Mouse (Mus musculus) gastrocnemius, postnatal 4 days (tissue): ENCODE results near the gene Ogdh. TPM values are rescaled to one million over a fixed set of nuclear protein-coding genes. Genes with fewer than 3 reads are reported as not detected.
"Not testable (repeated sequence)": the region's sequence is repeated elsewhere in the genome, so short reads cannot be mapped to it uniquely, and the experiment has no call there.

ENCODE experiments used
- DNase-seq, 2 experiments: peaks; one replicate each; pipeline ENCODE4 v3.0.0; 2021 to 2022; ENCODE audit warnings: low spot score in 2 of 2, mixed read lengths in 2 of 2
- long read RNA-seq, 2 experiments: library from polyadenylated mRNA; stranded (forward); transcript quantifications; one replicate each; pipeline ENCODE4 v2.0.0; 2021
- total RNA-seq, 2 experiments: library from RNA; stranded (reverse); gene quantifications; 2 replicates each; pipeline ENCODE4 v1.2.3; 2021

The Ogdh gene
- total RNA-seq, result 100 to 1,000 TPM; 340 to 351 TPM
- long read RNA-seq, experiment 1, full-length matches to known transcripts, result 154 of 299 reads
- long read RNA-seq, experiment 1, partial matches to known transcripts, result 113 of 299 reads
- long read RNA-seq, experiment 1, other reads (novel, unspliced or antisense), result 32 of 299 reads
- long read RNA-seq, experiment 2, full-length matches to known transcripts, result 219 of 374 reads
- long read RNA-seq, experiment 2, partial matches to known transcripts, result 103 of 374 reads
- long read RNA-seq, experiment 2, other reads (novel, unspliced or antisense), result 52 of 374 reads

GRCm38 (mm10) chr11:6291401-6292115 lies at the start of gene Ogdh:
Gene Ogdh, plus strand, starts transcription at chr11:6291633.
- DNase-seq, result peak; percentile 97 to 100

- DNase-seq, result no peak
Measured at GRCm38 (mm10) chr11:6244707-6245106, 46.7 kb upstream of the Ogdh start.

- DNase-seq, result no peak
Measured at GRCm38 (mm10) chr11:6252248-6252647, 39.2 kb upstream of the Ogdh start.

- no peak for DNase-seq
Measured at GRCm38 (mm10) chr11:6252824-6253223, 38.6 kb upstream of the Ogdh start.

GRCm38 (mm10) chr11:6254602-6255001 lies 36.8 kb upstream of the Ogdh start:
- DNase-seq, result not testable (repeated sequence)

- no peak for DNase-seq
Measured at GRCm38 (mm10) chr11:6256490-6257072, 34.9 kb upstream of the Ogdh start.

GRCm38 (mm10) chr11:6259413-6259812 lies 32.0 kb upstream of the Ogdh start:
- DNase-seq, result no peak

GRCm38 (mm10) chr11:6261434-6262082 lies 29.9 kb upstream of the Ogdh start:
- peak in 1 of 2 experiments; percentile 64 for DNase-seq

- DNase-seq, result no peak
Measured at GRCm38 (mm10) chr11:6266621-6267020, 24.8 kb upstream of the Ogdh start.

GRCm38 (mm10) chr11:6267320-6268254 lies 23.8 kb upstream of the Ogdh start, which contains the start of gene Ddx56:
Gene Ddx56, minus strand, starts transcription at chr11:6267772.
- peak; percentile 72 to 91 for DNase-seq

- DNase-seq, result no peak
Measured at GRCm38 (mm10) chr11:6273607-6274006, 17.8 kb upstream of the Ogdh start.

GRCm38 (mm10) chr11:6274387-6275093 lies 16.9 kb upstream of the Ogdh start, which contains the start of gene Tmed4:
Gene Tmed4, minus strand, starts transcription at chr11:6274870.
- DNase-seq, result peak; percentile 96 to 100

GRCm38 (mm10) chr11:6275094-6275484 lies 16.3 kb upstream of the Ogdh start:
- DNase-seq, result no peak

- DNase-seq, result no peak
Measured at GRCm38 (mm10) chr11:6276466-6276865, 15.0 kb upstream of the Ogdh start.

- no peak for DNase-seq
Measured at GRCm38 (mm10) chr11:6282940-6283339, 8.5 kb upstream of the Ogdh start.

- DNase-seq, result no peak
Measured at GRCm38 (mm10) chr11:6290138-6290537, 1.3 kb upstream of the Ogdh start.

GRCm38 (mm10) chr11:6290883-6291282 lies 550 bp upstream of the Ogdh start:
- DNase-seq, result no peak

GRCm38 (mm10) chr11:6292116-6292987 lies 919 bp downstream of the Ogdh start:
- peak in 1 of 2 experiments; percentile 48 for DNase-seq

GRCm38 (mm10) chr11:6292988-6293349 lies 1.5 kb downstream of the Ogdh start:
- DNase-seq, result no peak
